Mouse (Mus musculus) cerebellum, adult 9-11 months (tissue): ENCODE measurements around the gene Znrf1.
"Not testable (repeated sequence)": the region's sequence is repeated elsewhere in the genome, so short reads cannot be mapped to it uniquely, and the experiment has no call there.

Experiments
- DNase-seq: peaks from one replicate; pipeline ENCODE4 v3.0.0; 2022

The Znrf1 gene

GRCm38 (mm10) chr8:111536031-111536977, at the start of gene Znrf1:
Gene Znrf1 (plus strand): TSS chr8:111536097.
- DNase-seq, result peak; percentile 81

- DNase-seq, result no peak
Observed at GRCm38 (mm10) chr8:111490034-111490591, 45.8 kb upstream of the Znrf1 start.

DNA sequence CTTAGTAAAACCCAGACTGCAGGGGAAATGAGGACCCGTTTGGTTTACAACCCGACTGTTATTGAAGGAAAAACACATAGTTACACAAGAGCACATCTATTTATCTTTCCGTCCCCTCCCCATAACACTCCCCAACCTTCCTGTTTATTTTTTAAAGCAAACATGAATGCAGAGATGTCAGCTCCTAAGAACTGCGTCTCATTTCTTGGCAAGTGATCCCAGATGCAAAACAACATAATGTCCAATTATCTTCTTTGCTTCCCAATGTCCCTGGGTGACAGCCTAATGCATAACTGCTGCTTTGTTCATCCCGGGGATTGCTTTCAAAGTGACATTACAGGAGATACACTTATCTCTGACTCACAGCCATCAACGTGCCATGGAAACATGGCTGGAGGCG, 44.7 kb upstream of the Znrf1 start:
- DNase-seq, result no peak

DNA sequence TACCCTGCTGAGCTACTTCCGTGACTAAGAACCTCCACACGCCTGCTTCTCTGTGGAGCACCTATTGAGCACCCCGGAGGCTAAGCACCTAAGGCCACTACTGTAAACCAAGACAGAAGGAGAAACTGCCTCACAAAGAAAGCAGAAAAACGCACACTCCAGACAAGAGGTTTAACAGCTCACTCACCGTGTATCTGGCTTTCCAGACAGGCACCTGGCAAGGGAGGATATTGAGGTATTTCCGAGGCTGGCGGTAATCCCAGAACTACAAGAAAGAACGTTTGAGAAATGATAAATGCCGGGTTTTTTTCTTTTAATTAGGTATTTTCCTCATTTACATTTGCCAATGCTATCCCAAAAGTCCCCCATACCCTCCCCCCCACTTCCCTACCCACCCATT, 43.4 kb upstream of the Znrf1 start:
- DNase-seq, result no peak

- no peak for DNase-seq
Observed at GRCm38 (mm10) chr8:111493176-111493575, 42.7 kb upstream of the Znrf1 start.

DNA sequence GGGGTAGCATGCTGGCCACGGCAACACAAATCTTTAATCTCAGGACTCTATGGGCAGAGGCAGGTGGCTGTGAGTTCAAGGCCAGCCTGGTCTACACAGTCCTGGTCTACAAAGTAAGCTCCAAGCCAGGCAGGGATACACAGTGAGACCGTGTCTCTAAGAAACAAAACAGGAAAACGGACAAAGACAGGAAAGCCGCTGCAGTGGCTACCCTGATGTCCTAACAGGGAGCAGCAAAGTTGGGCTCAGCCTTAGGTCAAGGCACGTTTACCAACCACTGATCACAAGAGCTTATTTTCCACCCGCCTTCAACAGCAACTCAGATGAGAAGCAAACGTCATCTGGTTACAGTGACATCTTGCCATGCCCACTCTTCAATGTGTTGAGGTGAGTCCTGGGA, 39.6 kb upstream of the Znrf1 start:
- no peak for DNase-seq

- DNase-seq, result not testable (repeated sequence)
Observed at GRCm38 (mm10) chr8:111498249-111498648, 37.6 kb upstream of the Znrf1 start.

- no peak for DNase-seq
Observed at GRCm38 (mm10) chr8:111501724-111502464, 34.0 kb upstream of the Znrf1 start.

DNA sequence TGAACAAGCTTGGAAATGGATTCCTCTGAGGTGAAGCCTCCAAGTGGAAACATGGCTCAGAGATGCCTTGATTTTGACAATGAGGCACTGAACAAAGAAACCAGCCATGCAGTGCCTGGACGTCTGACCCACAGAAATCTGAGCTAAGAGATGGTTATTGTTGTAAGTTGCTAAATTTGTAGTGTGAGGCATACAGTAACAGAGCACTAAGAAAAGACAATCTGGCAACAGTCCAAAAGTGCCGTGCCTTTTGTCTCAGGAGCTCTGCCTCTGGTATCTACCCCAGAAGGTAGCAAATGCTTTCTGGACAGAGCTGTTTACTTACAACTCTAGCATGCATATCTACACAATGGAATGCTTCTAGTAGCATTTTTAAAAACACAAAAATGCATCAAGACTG, 27.3 kb upstream of the Znrf1 start:
- DNase-seq, result no peak

DNA sequence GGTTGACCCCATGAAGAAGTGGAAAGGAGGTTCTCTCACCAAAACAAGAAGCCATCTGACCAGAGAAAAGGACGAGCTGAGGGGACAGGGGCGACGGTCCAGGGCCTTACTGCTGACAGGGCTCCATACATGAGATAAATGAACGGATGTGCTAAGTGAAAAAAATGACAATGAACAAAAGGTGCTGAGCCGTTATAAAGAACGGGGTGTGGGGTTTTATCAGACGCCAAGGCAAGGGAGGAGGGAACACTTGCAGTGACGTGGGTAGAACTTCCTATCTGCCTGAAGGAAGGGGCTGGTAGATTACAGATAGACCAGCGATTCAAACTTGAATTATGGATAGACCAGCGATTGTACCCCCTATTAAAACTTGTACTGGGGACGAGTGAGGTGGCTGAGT, 26.6 kb upstream of the Znrf1 start:
- no peak for DNase-seq

DNA sequence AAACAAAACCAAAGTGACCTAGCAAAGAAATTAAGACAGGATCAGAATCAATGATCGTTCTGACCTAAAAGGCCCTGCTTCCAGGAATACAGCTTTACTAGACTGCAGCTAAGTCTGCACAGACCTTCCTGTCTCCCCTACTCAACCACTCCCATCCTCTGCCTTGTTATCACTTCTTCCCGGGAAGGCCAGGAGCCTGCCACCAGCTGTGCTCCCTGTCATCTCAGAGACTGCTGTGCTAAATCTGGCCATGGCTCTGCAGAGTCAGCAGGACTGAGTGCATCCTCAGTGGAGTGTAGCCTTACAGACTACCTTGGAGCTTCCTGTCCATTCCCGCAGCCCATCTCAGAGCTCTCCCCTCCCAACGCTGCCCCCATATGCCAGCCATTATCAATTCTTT, 25.5 kb upstream of the Znrf1 start:
- no peak for DNase-seq

- DNase-seq, result no peak
Observed at GRCm38 (mm10) chr8:111512941-111513340, 23.0 kb upstream of the Znrf1 start.

DNA sequence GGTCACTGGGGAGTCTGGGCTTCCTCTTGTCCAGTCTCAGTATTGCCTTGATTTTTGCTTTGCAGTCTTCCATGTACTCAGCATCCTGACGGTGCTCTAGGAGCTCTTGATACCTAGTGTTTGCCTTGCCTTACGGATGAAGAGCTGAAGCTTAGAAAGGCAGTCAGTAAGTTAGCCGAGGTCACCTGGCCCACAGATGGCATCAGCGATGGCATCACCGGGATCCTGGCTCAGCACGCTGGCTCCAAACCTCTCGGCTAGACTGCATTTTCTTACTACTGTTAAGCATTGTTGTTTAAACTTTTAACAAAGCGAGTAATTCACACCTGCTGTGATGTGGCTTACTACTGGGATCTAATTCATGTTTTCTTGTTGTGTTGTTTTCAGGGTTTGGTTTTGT, 22.5 kb upstream of the Znrf1 start:
- peak; percentile 45 for DNase-seq

DNA sequence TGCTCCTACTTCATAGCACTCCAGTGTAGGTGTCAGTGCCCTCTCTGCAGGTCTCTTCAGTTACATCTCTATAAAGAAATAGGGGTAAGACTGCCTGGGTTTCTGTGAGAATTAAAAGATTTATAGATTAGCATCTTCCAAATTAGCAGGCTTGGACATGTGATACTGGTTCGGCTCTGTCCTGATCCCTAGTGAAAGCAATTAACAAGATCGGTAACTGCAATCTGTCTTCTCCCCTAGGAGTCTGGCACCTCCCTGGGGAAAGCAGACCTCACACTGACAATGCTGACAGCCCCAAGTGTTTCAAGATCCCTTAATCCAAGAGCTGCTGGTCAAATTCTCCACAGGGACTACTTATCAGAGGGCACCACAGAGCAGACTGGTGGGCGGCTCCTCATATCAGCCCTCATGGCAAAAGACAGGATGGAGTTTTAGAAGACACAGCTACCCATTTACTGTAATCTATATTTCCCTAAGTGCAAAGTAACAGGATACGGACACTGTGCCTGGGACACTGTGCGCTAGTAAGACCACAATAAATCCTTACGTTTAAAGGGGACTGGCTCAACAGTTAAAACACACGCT, 19.4 kb upstream of the Znrf1 start:
- DNase-seq, result no peak

DNA sequence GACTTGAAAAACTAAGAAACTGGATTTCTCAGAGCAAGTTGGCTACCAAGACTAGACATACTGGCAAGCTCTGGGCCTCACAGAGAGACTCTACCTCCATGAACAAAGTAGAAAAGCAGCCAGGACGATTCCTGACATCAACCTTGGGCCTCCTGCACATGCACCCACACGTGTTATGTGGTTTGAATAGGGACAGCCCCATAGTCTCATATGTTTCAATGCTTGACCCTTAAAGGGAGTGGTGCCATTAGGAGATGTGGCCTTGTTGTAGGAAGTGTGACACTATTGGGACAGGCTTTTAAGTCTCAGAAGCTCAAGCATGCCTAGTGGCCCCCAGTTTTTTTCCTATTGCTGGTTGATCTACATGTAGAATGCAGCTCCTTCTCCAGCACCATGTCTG, 18.4 kb upstream of the Znrf1 start:
- no peak for DNase-seq

DNA sequence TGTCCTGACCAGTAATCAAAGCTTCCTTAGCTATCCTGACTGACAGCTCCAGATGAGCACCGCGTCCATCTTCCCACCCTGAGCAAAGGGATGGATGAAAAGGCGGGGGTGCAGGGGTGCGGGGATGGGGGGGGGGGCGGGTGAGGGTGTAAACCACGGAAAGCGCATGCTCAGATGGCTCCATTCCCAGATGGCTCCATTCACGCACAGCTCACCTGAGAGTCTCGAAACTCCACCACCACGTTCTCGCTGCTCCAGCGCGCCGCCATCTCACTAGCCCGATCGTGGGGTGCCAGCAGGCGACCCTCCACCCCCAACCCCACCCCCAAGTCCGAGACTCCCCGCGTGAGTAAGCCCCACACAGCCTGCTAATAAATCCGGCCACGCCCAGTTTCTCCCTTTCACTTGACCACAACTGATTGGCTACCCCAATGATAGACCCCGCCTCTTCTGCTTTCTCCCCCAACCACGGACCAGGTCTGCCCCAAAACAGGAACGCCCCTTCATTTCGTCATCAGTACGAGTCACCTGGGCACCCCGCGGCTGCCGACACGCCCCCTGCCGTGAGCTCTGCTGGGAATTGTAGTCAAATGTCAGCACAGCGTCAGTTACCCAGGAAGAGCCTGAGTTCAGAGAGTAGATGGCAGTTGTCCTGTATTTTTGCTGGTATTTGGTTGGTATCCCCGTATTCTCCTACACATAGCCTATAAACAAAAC, 14.0 kb upstream of the Znrf1 start, which contains the start of gene Wdr59:
Gene Wdr59, minus strand, starts transcription at position 380 of the 717 bp plus-strand sequence.
- peak; percentile 99 for DNase-seq

DNA sequence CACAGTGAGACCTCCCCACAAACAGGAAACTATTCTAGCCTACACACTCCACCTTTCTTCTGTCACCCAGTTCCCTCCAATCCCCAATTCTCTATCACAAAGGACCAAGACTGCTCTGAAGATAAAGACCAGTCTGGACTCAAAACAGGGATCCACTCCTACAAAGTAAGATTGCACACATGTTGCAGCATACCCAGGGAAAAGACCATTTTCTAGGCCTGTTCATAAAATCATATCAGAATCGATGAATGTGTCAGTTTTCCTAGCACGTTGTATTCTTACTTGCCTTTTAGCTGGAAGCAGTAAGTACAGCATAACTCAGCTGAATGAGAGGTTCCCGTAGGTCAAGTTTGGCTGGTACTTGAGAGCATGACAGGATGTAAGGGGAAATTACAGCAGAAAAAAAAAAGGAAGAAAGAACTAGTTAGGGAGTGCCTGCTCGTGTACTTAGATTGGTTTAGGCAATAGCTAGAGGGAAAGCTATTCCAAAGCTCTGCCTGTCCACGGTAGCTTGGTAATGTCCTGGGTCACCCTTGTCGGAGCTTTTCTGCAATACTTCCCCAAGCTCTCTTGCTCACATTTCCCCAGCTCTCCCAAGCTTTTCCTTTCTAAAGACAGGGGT, 9.4 kb upstream of the Znrf1 start:
- no peak for DNase-seq

GRCm38 (mm10) chr8:111527149-111527548, 8.7 kb upstream of the Znrf1 start:
- no peak for DNase-seq

DNA sequence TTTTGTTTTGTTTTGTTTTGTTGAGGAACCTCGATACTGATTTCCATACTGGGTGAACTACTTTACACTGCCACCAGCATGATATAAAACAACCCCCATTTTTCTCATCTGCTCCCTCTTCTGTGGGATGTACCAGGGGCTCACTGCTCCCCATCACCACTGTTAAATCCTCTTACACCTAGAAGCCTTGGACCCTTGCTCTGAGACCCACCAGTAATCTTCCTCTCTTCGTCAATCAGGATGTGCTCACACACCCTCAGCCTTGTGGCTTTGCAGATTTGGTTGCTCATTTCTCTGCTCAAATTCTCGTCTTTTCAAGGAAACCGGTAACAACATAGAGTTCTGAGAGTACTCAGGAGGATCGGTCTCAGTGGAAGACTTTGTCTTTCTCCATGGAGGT, 7.8 kb upstream of the Znrf1 start:
- no peak for DNase-seq

DNA sequence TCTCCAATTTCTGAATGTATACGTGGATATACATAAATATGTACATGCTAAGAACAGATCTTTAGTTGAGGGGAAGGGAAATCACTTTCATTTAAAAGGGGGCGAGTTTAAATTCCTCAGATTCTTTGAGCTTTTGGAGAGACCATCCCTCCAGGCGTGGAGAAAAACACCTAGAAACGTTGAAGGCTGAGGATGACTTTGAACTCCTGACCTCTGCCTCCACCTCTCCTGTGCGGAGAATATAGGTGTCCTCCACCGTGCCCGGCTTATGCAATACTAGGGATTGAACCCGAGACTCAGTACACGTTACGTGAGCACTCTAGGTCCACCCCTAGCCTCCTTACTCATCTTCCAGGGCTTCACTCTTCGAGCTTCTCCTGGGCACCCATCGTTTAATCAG, 4.7 kb upstream of the Znrf1 start:
- DNase-seq, result no peak

GRCm38 (mm10) chr8:111531621-111532020, 4.3 kb upstream of the Znrf1 start:
- DNase-seq, result no peak

GRCm38 (mm10) chr8:111533503-111533902, 2.4 kb upstream of the Znrf1 start:
- no peak for DNase-seq
